Mouse (Mus musculus) stomach, embryonic 14.5 days (tissue): ENCODE results near the gene Rgs8. TPM values are rescaled to one million over a fixed set of nuclear protein-coding genes. Genes with fewer than 3 reads are reported as not detected.

ENCODE experiments used
- ATAC-seq: fragments of 200-750 bp; cut with Nextera tagmentation; 2 replicates; pipeline ENCODE4 v1.8.0; 2017; ENCODE audit warnings: low read depth, moderate TSS enrichment; ENCODE audit not compliant: insufficient number of reproducible peaks, insufficient read depth, low FRiP score
- H3K27ac ChIP-seq: fragments of 300-500 bp; sonication (generic); 2 replicates; pipeline ENCODE4 v1.5.1; 2014; ENCODE audit warnings: mild to moderate bottlenecking, low read length, moderate library complexity, mixed read lengths
- H3K27me3 ChIP-seq: fragments of 300-500 bp; sonication (generic); 2 replicates; pipeline ENCODE4 v1.6.1; 2014; ENCODE audit warnings: low read length, control low read depth, mixed read lengths; ENCODE audit not compliant: control insufficient read depth, insufficient read depth
- H3K36me3 ChIP-seq: fragments of 300-500 bp; sonication (generic); 2 replicates; pipeline ENCODE4 v1.6.1; 2014; ENCODE audit warnings: mild to moderate bottlenecking, control low read depth, low read length, moderate library complexity, mixed read lengths; ENCODE audit not compliant: control insufficient read depth, insufficient read depth
- H3K4me1 ChIP-seq: fragments of 300-500 bp; sonication (generic); 2 replicates; pipeline ENCODE4 v1.6.1; 2014; ENCODE audit warnings: low read length, control low read depth, mixed read lengths; ENCODE audit not compliant: control insufficient read depth, insufficient read depth
- H3K4me2 ChIP-seq: fragments of 300-500 bp; sonication (generic); replicated peaks from 2 replicates; pipeline ENCODE4 v1.6.1; 2014; ENCODE audit warnings: low read depth, low read length, control low read depth
- H3K4me3 ChIP-seq: fragments of 300-500 bp; sonication (generic); 2 replicates; pipeline ENCODE4 v1.5.1; 2014; ENCODE audit warnings: low read depth, low read length, control low read depth
- H3K9ac ChIP-seq: fragments of 300-500 bp; sonication (generic); replicated peaks from 2 replicates; pipeline ENCODE4 v1.6.1; 2014; ENCODE audit warnings: low read depth, mild to moderate bottlenecking, control low read depth, low read length, moderate library complexity, mixed read lengths
- H3K9me3 ChIP-seq: fragments of 300-500 bp; sonication (generic); 2 replicates; pipeline ENCODE4 v1.6.1; 2016; ENCODE audit warnings: low read depth, low read length, control low read depth; ENCODE audit not compliant: control insufficient read depth
- WGBS: fragments of 180-500 bp; shearing (Covaris S2); extraction: QIAGEN DNeasy Blood & Tissue Kit; methylation state at CpG from one replicate; pipeline ENCODE4 v1.1.7; 2014; 5-methylcytosine and 5-hydroxymethylcytosine counted together
- polyA plus RNA-seq: library from polyadenylated mRNA; unstranded; fragments of >200 nt; fragmentation: Nextera tagmentation; extraction: Ambion mirVana; gene quantifications from 2 replicates; pipeline ENCODE4 v1.2.1, GENCODE M21; 2014

Rgs8 gene
- polyA plus RNA-seq, 1 experiment from 2014 or later, result 0.41 TPM

DNA sequence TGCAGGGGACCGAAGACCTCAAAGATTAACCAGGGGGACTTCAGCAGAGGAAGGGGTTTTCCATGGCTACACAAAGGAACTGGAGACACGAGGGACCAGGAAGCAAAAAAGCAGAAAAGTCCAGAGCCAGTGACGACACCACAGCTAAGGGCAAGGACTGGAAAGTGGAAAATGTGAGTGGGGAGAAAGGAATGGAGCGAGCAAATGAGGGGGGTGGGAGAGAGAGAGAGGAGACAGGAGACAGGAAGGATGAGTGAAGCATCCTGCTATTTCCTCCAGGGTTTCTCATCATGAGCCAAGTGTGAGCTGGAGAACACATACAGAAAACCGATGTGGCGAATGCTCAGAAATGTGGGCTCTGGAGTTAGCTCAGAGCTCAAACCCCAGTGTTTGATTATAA lies 83.3 kb downstream of the Rgs8 start:
- Histone ChIP-seq H3K4me3 (no peak overlapping the region), H3K36me3 (no peaks in the 10 kb centered on the region), H3K9ac (no peak overlapping the region), H3K27me3 (peaks cover 13% of the 10 kb centered on the region; the same call in 1 of the 2 replicates), H3K9me3 (no peaks in the 10 kb centered on the region), H3K4me2 (no peak overlapping the region), H3K4me1 (peaks cover 9% of the 10 kb centered on the region; the same call in 1 of the 2 replicates), H3K27ac (no peak overlapping the region)
- 70% methylated on average over 6 of the region's 6 CpGs for WGBS
- ATAC-seq, result no peak

DNA sequence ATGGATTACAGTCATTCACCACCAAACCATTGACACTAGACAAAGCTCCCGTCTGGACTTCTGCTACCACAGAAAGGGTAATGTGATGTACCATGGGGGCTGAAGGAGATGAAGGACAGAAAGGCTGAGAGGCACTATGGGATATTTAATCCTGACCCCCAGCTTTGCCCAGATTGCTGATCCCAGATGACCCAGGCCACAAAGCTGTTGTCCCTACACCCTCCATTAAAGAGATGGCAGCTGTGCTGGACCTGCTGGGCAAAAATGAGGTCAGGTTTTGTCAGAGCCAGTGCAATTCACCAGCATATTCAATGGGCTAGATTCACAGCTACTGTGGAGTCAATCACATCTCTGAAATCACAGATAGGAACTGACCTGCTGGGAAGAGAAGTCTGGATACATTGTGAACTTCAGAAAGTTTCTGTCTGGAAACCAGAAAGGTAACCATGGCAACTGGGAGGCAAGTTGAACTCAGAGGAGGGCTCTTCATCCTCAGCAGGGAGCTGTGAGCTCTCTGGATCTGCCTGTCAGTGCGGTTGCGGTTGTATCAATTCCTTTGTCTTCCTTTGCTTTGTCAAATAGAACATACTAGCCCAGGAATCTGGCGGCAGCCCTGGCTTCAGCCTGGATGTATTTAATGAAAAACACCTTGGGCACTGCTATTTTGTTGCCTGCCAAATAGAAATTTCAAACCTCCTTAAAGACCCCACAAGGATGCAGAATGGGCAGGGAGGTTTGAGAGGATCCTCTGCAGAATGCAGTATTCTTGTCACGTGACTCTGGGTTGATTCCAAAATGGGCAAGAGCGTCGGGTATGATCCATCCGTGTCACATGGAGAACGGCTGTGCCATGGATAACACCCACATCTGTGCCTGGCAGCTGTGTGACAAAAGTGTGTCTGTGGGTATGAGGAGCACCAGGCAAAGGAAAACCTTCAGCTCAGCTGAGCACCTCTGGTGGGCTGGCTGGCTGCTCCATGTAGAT lies 84.6 kb downstream of the Rgs8 start:
- Histone ChIP-seq H3K9me3 (no peaks in the 10 kb centered on the region), H3K36me3 (no peaks in the 10 kb centered on the region)

DNA sequence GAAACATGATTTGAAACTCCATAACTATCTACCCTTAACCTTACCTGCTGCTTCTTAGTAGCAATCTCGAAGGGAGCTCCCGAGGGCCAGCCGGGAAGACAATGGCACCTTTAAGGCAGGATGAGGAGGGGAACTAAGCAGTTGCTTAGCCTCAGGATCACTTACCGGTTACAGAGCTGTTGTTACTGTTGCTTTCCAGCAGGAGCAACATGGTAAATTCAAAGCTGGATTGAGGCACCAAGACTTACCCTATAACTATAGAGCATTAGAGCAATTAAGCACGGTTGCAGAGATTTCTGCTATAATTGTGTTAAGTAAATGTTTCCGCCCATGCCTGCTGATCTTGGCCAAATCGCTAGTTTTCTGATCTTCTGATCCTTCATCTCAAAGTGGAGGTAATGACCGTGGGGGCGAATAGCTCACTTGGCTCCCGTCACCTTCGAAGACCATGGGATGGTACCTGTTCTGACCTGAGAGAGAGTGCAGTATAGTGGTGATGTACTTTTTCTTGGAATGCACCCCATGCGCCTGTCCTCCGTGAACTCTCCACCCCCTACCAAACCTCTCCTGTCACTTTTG lies 86.7 kb downstream of the Rgs8 start:
- Histone ChIP-seq H3K9ac (no peak overlapping the region), H3K27me3 (peaks cover 13% of the 10 kb centered on the region; the same call in 1 of the 2 replicates), H3K4me2 (peak overlapping the region; percentile 70), H3K4me1 (no peaks in the 10 kb centered on the region), H3K27ac (no peak overlapping the region), H3K36me3 (no peaks in the 10 kb centered on the region), H3K9me3 (no peaks in the 10 kb centered on the region), H3K4me3 (peak overlapping the region; percentile 31)
- WGBS, result 23% methylated on average over 13 of the region's 13 CpGs
- no peak for ATAC-seq

More for the DNA sequence above, 84.6 kb downstream of the Rgs8 start:
- H3K4me3 ChIP-seq, result no peak overlapping the region
- no peak overlapping the region for H3K9ac ChIP-seq
- peaks cover 9% of the 10 kb centered on the region; the same call in 1 of the 2 replicates for H3K4me1 ChIP-seq
- H3K27me3 ChIP-seq, result peaks cover 13% of the 10 kb centered on the region; the same call in 1 of the 2 replicates
- WGBS, result 55% methylated on average over 9 of the region's 9 CpGs
- H3K27ac ChIP-seq, result no peak overlapping the region
- H3K4me2 ChIP-seq, result no peak overlapping the region
- ATAC-seq, result no peak

DNA sequence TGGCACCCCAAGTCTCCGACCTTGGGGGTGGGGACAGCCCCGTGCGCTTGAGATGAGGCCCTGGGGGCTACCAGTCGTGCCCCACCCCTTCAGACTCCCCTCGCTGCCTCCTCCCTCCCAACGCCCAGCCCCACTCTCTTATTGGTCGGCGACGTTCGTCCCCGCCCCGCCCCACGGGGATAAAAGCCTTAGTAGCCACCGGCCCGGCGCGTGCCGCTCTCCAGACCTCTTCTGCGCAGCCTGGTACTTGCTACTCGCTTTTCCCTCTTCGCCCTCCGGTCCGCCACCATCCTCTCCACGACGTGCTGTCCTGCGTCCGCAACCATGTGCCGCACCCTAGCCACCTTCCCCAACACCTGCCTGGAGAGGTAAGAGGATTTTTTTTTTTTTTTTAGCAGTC lies 87.3 kb downstream of the Rgs8 start, which contains the start of gene Rgs16:
Gene Rgs16 (plus strand): TSS at position 205 of the 400 bp plus-strand sequence.
- Histone ChIP-seq H3K36me3 (no peaks in the 10 kb centered on the region), H3K27ac (no peak within 1 kb of the TSS), H3K4me2 (peak within 1 kb of the TSS; percentile 70), H3K9me3 (no peaks in the 10 kb centered on the region), H3K4me1 (no peaks in the 10 kb centered on the region), H3K27me3 (peaks cover 13% of the 10 kb centered on the region; the same call in 1 of the 2 replicates), H3K4me3 (peak within 1 kb of the TSS; percentile 31), H3K9ac (no peak within 1 kb of the TSS; the same call in 1 of the 2 replicates)
- peak; percentile 75 for ATAC-seq
- WGBS, result under 1% methylated on average over 28 of the region's 28 CpGs

DNA sequence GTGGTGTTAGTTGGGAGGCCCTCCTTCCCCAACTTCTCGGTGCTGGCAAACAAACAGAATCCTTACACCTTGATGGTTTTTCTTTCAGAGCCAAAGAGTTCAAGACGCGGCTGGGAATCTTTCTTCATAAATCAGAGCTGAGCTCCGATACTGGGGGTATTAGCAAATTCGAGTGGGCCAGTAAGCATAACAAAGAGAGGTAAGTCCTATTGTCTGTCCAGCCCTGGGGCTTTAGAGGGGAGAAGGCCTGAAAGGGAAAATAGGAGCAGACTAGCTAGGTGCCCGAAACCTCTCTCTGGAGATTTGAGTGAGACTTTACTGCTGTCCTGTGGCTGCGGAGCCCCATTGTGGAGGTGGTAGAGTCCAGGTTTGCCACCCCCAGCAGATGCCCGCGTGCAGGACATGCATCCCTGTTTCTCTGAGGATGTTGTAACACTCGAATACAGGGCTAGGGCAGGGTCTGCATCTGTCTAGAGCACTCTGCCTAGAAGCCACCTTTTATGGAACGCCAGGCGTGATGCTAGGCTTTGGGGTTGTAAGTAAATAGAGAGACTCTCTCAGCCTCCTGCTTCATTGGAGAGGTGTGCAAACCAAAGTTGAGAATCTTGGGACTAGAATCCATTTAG lies 88.1 kb downstream of the Rgs8 start:
- 40% methylated on average over 12 of the region's 12 CpGs for WGBS
- Histone ChIP-seq H3K36me3 (no peaks in the 10 kb centered on the region), H3K9ac (no peak overlapping the region), H3K4me1 (no peaks in the 10 kb centered on the region), H3K27me3 (peaks cover 13% of the 10 kb centered on the region; the same call in 1 of the 2 replicates), H3K4me3 (peak overlapping the region; percentile 31), H3K27ac (no peak overlapping the region), H3K4me2 (peak overlapping the region; percentile 70), H3K9me3 (no peaks in the 10 kb centered on the region)
- ATAC-seq, result no peak

DNA sequence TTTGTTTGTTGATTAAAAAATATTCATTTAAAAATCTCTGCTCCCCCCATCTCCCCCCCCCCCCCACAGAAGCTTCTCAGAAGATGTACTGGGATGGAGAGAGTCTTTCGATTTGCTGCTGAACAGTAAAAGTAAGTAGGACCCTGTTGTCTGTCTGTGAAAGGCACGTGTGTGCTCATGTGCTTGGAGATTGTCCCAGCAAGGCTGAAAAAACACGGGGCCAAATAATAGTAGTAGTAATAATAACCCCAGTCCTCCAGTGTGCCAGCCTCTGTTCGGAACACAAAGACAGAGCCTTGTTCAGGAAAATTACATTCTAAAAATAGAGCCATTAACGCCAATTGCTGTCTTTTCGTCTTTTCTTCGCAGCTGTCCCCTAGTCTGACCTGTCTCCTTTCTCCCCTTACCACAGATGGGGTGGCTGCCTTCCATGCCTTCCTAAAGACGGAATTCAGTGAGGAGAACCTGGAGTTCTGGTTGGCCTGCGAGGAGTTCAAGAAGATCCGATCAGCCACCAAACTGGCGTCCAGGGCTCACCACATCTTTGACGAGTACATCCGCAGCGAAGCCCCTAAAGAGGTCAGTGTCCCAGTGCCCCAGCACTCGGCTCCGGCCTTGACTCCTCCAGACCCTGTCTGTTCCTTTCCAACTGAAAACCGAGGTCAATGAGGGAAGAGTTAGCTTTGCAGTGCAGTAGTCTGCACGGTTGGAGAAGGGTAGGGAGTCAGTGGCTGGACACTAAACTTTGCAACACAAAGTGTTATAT lies 88.9 kb downstream of the Rgs8 start:
- H3K4me1 ChIP-seq, result no peaks in the 10 kb centered on the region
- H3K9me3 ChIP-seq, result no peaks in the 10 kb centered on the region
- 72% methylated on average over 18 of the region's 18 CpGs for WGBS
- peaks cover 13% of the 10 kb centered on the region; the same call in 1 of the 2 replicates for H3K27me3 ChIP-seq
- ATAC-seq, result no peak
- no peaks in the 10 kb centered on the region for H3K36me3 ChIP-seq
- H3K4me3 ChIP-seq, result no peak overlapping the region
- no peak overlapping the region for H3K9ac ChIP-seq
- H3K27ac ChIP-seq, result no peak overlapping the region
- peak overlapping the region; percentile 70; the same call in 1 of the 2 replicates for H3K4me2 ChIP-seq

DNA sequence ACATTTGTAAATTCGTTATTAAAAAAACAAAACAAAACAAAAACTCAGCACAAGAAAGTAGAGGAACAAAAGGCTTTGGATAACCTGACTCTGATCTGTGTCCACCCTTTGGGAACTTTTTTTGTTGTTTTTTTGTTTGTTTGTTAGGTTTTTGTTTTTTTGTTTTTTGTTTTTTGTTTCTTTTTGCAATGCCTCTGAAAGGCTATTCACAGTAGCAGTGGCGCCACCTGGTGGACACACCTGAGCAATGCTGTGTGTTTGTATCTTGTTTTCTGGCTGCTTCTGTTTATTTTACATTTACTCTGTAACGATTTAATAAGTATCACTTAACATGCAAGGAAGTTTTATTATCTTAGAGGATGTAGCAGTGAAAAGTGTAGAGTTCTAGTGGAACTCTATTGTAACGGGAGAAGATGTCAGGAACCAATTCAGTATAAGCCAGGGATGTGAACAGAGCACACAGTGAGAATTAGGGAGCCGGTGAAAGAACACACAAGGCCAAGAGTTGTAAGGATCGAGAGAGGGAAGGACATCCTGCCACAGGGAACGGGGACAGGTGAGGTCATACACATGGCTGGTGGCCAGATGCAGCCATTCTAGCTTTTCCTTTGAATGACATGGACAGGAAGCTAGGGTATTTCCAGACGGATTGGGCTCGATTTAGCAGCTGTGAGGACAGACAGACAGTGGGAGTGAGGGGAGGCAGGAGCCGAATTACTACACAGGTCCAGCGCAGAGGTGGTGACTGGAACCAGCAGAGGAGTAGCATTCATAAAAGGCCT lies 89.7 kb downstream of the Rgs8 start:
- Histone ChIP-seq H3K27ac (no peak overlapping the region), H3K36me3 (no peaks in the 10 kb centered on the region), H3K9ac (no peak overlapping the region), H3K27me3 (peaks cover 10% of the 10 kb centered on the region; the same call in 1 of the 2 replicates), H3K4me1 (no peaks in the 10 kb centered on the region), H3K4me3 (no peak overlapping the region), H3K9me3 (no peaks in the 10 kb centered on the region), H3K4me2 (0 out of 2 replicates have a peak overlapping the region, but pooled peaks have one; percentile 1)
- no peak for ATAC-seq
- WGBS, result 59% methylated on average over 11 of the region's 11 CpGs
